Mouse (Mus musculus) intestine, embryonic 14.5 days (tissue): ENCODE measurements around the gene 6030408B16Rik. TPM values are rescaled to one million over a fixed set of nuclear protein-coding genes. Genes with fewer than 3 reads are reported as not detected.

Source experiments
- ATAC-seq: fragments of 200-750 bp; cut with Nextera tagmentation; replicated peaks from 2 replicates; pipeline ENCODE4 v1.8.0; 2017; ENCODE audit warnings: low read depth, moderate number of reproducible peaks, moderate TSS enrichment, moderate library complexity; ENCODE audit not compliant: low FRiP score, low TSS enrichment
- DNase-seq: peaks from one replicate; pipeline ENCODE4 v3.0.0-alpha.2; 2018; ENCODE audit warnings: low spot score
- H3K27ac ChIP-seq: fragments of 300-500 bp; sonication (generic); 2 replicates; pipeline ENCODE4 v1.5.1; 2014; ENCODE audit warnings: low read depth, mild to moderate bottlenecking, control low read depth
- H3K27me3 ChIP-seq: fragments of 300-500 bp; sonication (generic); replicated peaks from 2 replicates; pipeline ENCODE4 v1.6.1; 2014; ENCODE audit warnings: low read length, control low read depth; ENCODE audit not compliant: control insufficient read depth, insufficient read depth
- H3K36me3 ChIP-seq: fragments of 300-500 bp; sonication (generic); 2 replicates; pipeline ENCODE4 v1.6.1; 2014; ENCODE audit warnings: low read length, control low read depth; ENCODE audit not compliant: control insufficient read depth, insufficient read depth
- H3K4me1 ChIP-seq: fragments of 300-500 bp; sonication (generic); replicated peaks from 2 replicates; pipeline ENCODE4 v1.6.1; 2014; ENCODE audit warnings: low read length, control low read depth, mixed read lengths; ENCODE audit not compliant: control insufficient read depth, insufficient read depth
- H3K4me2 ChIP-seq: fragments of 300-500 bp; sonication (generic); 2 replicates; pipeline ENCODE4 v1.6.1; 2014; ENCODE audit warnings: low read length
- H3K4me3 ChIP-seq: fragments of 300-500 bp; sonication (generic); 2 replicates; pipeline ENCODE4 v1.5.1; 2014; ENCODE audit warnings: low read depth, low read length, control low read depth, mixed read lengths
- H3K9ac ChIP-seq: fragments of 300-500 bp; sonication (generic); 2 replicates; pipeline ENCODE4 v1.6.1; 2014; ENCODE audit warnings: mild to moderate bottlenecking, low read length
- H3K9me3 ChIP-seq: fragments of 300-500 bp; sonication (generic); 2 replicates; pipeline ENCODE4 v1.6.1; 2016; ENCODE audit warnings: low read length, control low read depth; ENCODE audit not compliant: control insufficient read depth
- WGBS: fragments of 180-500 bp; shearing (Covaris S2); extraction: QIAGEN DNeasy Blood & Tissue Kit; methylation state at CpG from one replicate; pipeline ENCODE4 v1.1.7; 2014; 5-methylcytosine and 5-hydroxymethylcytosine counted together
- polyA plus RNA-seq: library from polyadenylated mRNA; unstranded; fragments of >200 nt; fragmentation: Nextera tagmentation; extraction: Ambion mirVana; gene quantifications from 2 replicates; pipeline ENCODE4 v1.2.1, GENCODE M21; 2014

6030408B16Rik gene
- polyA plus RNA-seq, 1 experiment from 2014 or later, result 5.9 TPM

DNA sequence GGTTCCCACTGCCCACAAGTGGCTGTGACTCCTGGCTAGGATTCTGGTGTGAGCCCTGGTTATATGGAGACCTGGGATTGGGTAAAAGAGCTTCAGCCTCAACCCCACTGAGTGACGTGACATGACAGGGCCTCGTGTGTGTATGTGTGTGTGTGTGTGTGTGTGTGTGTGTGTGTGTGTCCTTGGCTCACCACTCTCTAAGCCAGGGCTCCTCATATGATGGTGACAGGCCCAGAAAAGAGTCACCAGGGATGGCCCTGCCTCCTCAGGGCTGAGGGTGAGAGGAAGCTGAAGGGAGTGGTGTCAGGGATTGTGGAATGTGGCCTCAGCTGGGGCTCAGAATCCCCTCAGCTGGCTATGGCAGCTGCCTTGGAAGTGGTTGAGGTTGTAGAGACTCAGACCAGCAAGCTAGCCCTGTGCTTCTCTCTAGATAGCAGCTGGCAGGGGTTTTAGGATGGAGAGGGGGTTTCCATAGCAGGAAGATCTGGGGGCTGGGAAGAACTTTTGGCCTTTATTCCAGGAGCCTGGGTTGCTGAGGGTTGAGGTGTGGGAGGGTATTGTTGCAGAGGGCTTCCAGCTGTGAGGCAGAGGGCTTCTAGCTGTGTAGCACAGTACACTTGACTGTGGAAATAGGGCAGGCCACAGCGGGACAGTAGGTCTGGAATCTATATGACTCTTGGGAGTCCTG, 36.0 kb downstream of the 6030408B16Rik start:
- no peak for ATAC-seq
- H3K9ac ChIP-seq, result no peak overlapping the region
- no peaks in the 10 kb centered on the region for H3K27me3 ChIP-seq
- H3K4me3 ChIP-seq, result no peak overlapping the region
- DNase-seq, result no peak
- H3K36me3 ChIP-seq, result no peaks in the 10 kb centered on the region
- H3K9me3 ChIP-seq, result no peaks in the 10 kb centered on the region
- H3K4me1 ChIP-seq, result peaks cover 17% of the 10 kb centered on the region; the same call in 1 of the 2 replicates
- H3K27ac ChIP-seq, result no peak overlapping the region
- WGBS, result 73% methylated on average over 3 of the region's 3 CpGs
- no peak overlapping the region for H3K4me2 ChIP-seq

GRCm38 (mm10) chr15:101329564-101329892, 36.5 kb downstream of the 6030408B16Rik start:
- no peak overlapping the region for H3K4me2 ChIP-seq
- no peak overlapping the region for H3K9ac ChIP-seq
- DNase-seq (no peak), ATAC-seq (no peak)
- H3K27ac ChIP-seq, result no peak overlapping the region
- H3K4me1 ChIP-seq, result peaks cover 17% of the 10 kb centered on the region; the same call in 1 of the 2 replicates
- no peaks in the 10 kb centered on the region for H3K9me3 ChIP-seq
- H3K36me3 ChIP-seq, result no peaks in the 10 kb centered on the region
- WGBS, result 75% methylated on average over 3 of the region's 3 CpGs
- no peaks in the 10 kb centered on the region for H3K27me3 ChIP-seq
- H3K4me3 ChIP-seq, result no peak overlapping the region

- WGBS, result 65% methylated on average over 4 of the region's 4 CpGs
- Histone ChIP-seq H3K27me3 (no peaks in the 10 kb centered on the region), H3K27ac (no peak overlapping the region), H3K4me2 (no peak overlapping the region), H3K36me3 (no peaks in the 10 kb centered on the region), H3K4me3 (no peak overlapping the region), H3K4me1 (peaks cover 17% of the 10 kb centered on the region; the same call in 1 of the 2 replicates), H3K9ac (no peak overlapping the region), H3K9me3 (no peaks in the 10 kb centered on the region)
- ATAC-seq, result no peak; the same call in 1 of the 2 replicates
- DNase-seq, result no peak
Measured at GRCm38 (mm10) chr15:101331090-101331489, 38.1 kb downstream of the 6030408B16Rik start.

GRCm38 (mm10) chr15:101332370-101332769, 39.4 kb downstream of the 6030408B16Rik start:
- no peak overlapping the region for H3K27ac ChIP-seq
- H3K9ac ChIP-seq, result no peak overlapping the region
- H3K4me2 ChIP-seq, result no peak overlapping the region
- H3K36me3 ChIP-seq, result no peaks in the 10 kb centered on the region
- H3K4me3 ChIP-seq, result no peak overlapping the region
- no peaks in the 10 kb centered on the region for H3K27me3 ChIP-seq
- ATAC-seq (no peak), DNase-seq (no peak)
- H3K4me1 ChIP-seq, result peaks cover 17% of the 10 kb centered on the region; the same call in 1 of the 2 replicates
- 63% methylated on average over 4 of the region's 4 CpGs for WGBS
- H3K9me3 ChIP-seq, result no peaks in the 10 kb centered on the region

DNA sequence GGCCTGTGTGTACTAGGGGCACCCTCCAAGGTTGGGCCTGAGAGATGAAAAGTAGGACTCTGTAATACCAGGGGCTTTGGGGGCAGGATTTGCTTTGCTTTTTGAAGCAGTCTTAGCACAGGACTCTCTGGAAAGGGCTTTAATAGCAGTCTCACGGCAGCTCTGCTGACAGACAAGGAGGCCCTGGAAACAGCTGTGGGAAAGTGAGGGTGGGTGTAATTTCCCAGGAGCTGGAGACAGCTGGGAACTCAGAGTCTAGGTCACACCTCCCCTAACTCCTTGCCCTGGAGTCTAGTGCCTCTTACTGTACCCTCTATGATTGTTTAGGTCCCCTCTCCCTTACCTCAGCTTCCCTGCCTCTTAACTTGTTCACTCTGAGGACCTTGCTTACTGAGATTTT, 40.2 kb downstream of the 6030408B16Rik start:
- Histone ChIP-seq H3K4me1 (peaks cover 10% of the 10 kb centered on the region; the same call in 1 of the 2 replicates), H3K9me3 (no peaks in the 10 kb centered on the region), H3K27ac (no peak overlapping the region), H3K27me3 (no peaks in the 10 kb centered on the region), H3K4me2 (no peak overlapping the region), H3K4me3 (no peak overlapping the region), H3K9ac (no peak overlapping the region), H3K36me3 (no peaks in the 10 kb centered on the region)
- ATAC-seq (no peak), DNase-seq (no peak)
- WGBS, result 20% methylated on average over 1 of the region's 1 CpGs

DNA sequence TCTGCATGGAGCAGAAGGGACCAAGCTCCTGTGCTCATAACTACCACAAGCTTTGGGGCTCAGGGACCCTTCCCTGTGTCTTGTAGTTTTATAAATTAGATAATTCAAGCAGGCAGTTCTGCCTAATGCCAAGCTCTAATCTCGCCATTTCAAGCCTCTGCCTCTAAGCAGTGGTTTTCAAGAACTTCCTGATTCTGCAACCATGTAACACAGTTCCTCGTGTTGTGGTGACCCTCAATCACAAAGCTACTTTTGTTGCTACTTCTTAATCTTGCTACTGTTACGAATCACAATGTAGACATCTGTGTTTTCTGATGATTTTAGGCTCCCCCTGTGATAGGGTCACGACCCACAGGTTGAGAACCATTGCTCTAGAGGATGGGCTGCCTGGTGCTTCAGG, 40.6 kb downstream of the 6030408B16Rik start:
- ATAC-seq, result no peak
- no peaks in the 10 kb centered on the region for H3K36me3 ChIP-seq
- H3K4me2 ChIP-seq, result no peak overlapping the region
- H3K9ac ChIP-seq, result no peak overlapping the region
- peaks cover 10% of the 10 kb centered on the region; the same call in 1 of the 2 replicates for H3K4me1 ChIP-seq
- DNase-seq, result no peak
- no peak overlapping the region for H3K27ac ChIP-seq
- H3K9me3 ChIP-seq, result no peaks in the 10 kb centered on the region
- WGBS, result 69% methylated on average over 4 of the region's 4 CpGs
- no peaks in the 10 kb centered on the region for H3K27me3 ChIP-seq
- no peak overlapping the region for H3K4me3 ChIP-seq

- no peak for ATAC-seq
Measured at GRCm38 (mm10) chr15:101336474-101337174, 43.6 kb downstream of the 6030408B16Rik start.

GRCm38 (mm10) chr15:101338359-101338758, 45.3 kb downstream of the 6030408B16Rik start:
- no peak overlapping the region for H3K4me3 ChIP-seq
- no peaks in the 10 kb centered on the region for H3K27me3 ChIP-seq
- H3K36me3 ChIP-seq, result no peaks in the 10 kb centered on the region
- no peaks in the 10 kb centered on the region for H3K9me3 ChIP-seq
- DNase-seq, result no peak
- H3K4me1 ChIP-seq, result peaks cover 3% of the 10 kb centered on the region; the same call in 1 of the 2 replicates
- 72% methylated on average over 4 of the region's 4 CpGs for WGBS
- H3K4me2 ChIP-seq, result no peak overlapping the region
- no peak overlapping the region for H3K27ac ChIP-seq
- H3K9ac ChIP-seq, result no peak overlapping the region
- ATAC-seq, result no peak

More at GRCm38 (mm10) chr15:101336474-101337174, 43.6 kb downstream of the 6030408B16Rik start:
- Histone ChIP-seq H3K9me3 (no peaks in the 10 kb centered on the region), H3K4me3 (no peak overlapping the region), H3K36me3 (no peaks in the 10 kb centered on the region), H3K27ac (no peak overlapping the region), H3K9ac (no peak overlapping the region), H3K4me2 (no peak overlapping the region), H3K4me1 (peaks cover 3% of the 10 kb centered on the region; the same call in 1 of the 2 replicates), H3K27me3 (no peaks in the 10 kb centered on the region)
- no peak for DNase-seq
- 55% methylated on average over 24 of the region's 24 CpGs for whole genome bisulfite sequencing
